Mouse (Mus musculus): Measurements from ENCODE around the gene Slc25a1. TPM values are rescaled to one million over a fixed set of nuclear protein-coding genes. Genes with fewer than 3 reads are reported as not detected.
A peak's percentile ranks its signal among the peaks of the same experiment; 100 is the strongest.
"Not testable (repeated sequence)": the region's sequence is repeated elsewhere in the genome, so short reads cannot be mapped to it uniquely, and the experiment has no call there.

Gene Slc25a1
- 87.3 and 94.0 TPM in 2 replicates for polyA plus RNA-seq (2015; fragmentation: Nextera tagmentation; extraction: Ambion mirVana)

- Histone ChIP-seq H3K4me2 (replicated peaks; ENCODE audit: low read depth, low read length) (peak within 1 kb of the TSS; percentile 99), H3K4me3 (ENCODE audit: low read depth, low read length) (peak within 1 kb of the TSS; percentile 76), H3K27ac (ENCODE audit: low read length) (peak within 1 kb of the TSS; percentile 89), H3K27me3 (replicated peaks; ENCODE audit: insufficient read depth, low read length) (no peaks in the 10 kb centered on the region), H3K36me3 (ENCODE audit: insufficient read depth, low read length) (no peaks in the 10 kb centered on the region), H3K4me1 (ENCODE audit: insufficient read depth, low read depth, low read length) (no peaks in the 10 kb centered on the region), H3K9me3 (ENCODE audit: low read length) (no peaks in the 10 kb centered on the region), H3K9ac (replicated peaks; ENCODE audit: low read depth) (peak within 1 kb of the TSS; percentile 79)
- WGBS = 1% methylated on average over 40 of the region's 47 CpGs
- ATAC-seq (peak; percentile 74), DNase-seq (ENCODE audit: low spot score) (peak; percentile 71)
- TF ChIP-seq CTCF (IDR thresholded peaks at IDR 0.05) (no peak), EP300 (IDR thresholded peaks at IDR 0.05) (no peak)
These were observed at the start of gene Slc25a1 for GRCm38 (mm10) chr16:17928087-17928580. Gene Slc25a1 (minus strand): TSS chr16:17928219.

GRCm38 (mm10) chr16:17971853-17972252 lies 43.8 kb upstream of the Slc25a1 start:
- Histone ChIP-seq H3K9ac (replicated peaks; ENCODE audit: low read depth) (no peak overlapping the region), H3K36me3 (ENCODE audit: insufficient read depth, low read length) (no peaks in the 10 kb centered on the region), H3K4me2 (replicated peaks; ENCODE audit: low read depth, low read length) (no peak overlapping the region), H3K27me3 (replicated peaks; ENCODE audit: insufficient read depth, low read length) (no peaks in the 10 kb centered on the region), H3K9me3 (ENCODE audit: low read length) (no peaks in the 10 kb centered on the region), H3K27ac (ENCODE audit: low read length) (no peak overlapping the region), H3K4me1 (ENCODE audit: insufficient read depth, low read depth, low read length) (no peaks in the 10 kb centered on the region), H3K4me3 (ENCODE audit: low read depth, low read length) (no peak overlapping the region)
- no peak for TF ChIP-seq CTCF (IDR thresholded peaks at IDR 0.05)
- TF ChIP-seq EP300 (IDR thresholded peaks at IDR 0.05) = no peak
- DNase-seq (ENCODE audit: low spot score) = no peak
- whole genome bisulfite sequencing = 65% methylated on average over 5 of the region's 5 CpGs
- ATAC-seq = no peak

GRCm38 (mm10) chr16:17962091-17962490 lies 34.1 kb upstream of the Slc25a1 start:
- no peaks in the 10 kb centered on the region for H3K9me3 ChIP-seq (ENCODE audit: low read length)
- no peak overlapping the region for H3K4me2 ChIP-seq (replicated peaks; ENCODE audit: low read depth, low read length)
- ATAC-seq = no peak
- 67% methylated on average over 7 of the region's 7 CpGs for WGBS
- no peak overlapping the region for H3K27ac ChIP-seq (ENCODE audit: low read length)
- H3K36me3 ChIP-seq (ENCODE audit: insufficient read depth, low read length) = no peaks in the 10 kb centered on the region
- no peaks in the 10 kb centered on the region for H3K4me1 ChIP-seq (ENCODE audit: insufficient read depth, low read depth, low read length)
- no peak for TF ChIP-seq EP300 (IDR thresholded peaks at IDR 0.05)
- no peak overlapping the region for H3K4me3 ChIP-seq (ENCODE audit: low read depth, low read length)
- H3K9ac ChIP-seq (replicated peaks; ENCODE audit: low read depth) = no peak overlapping the region
- no peaks in the 10 kb centered on the region for H3K27me3 ChIP-seq (replicated peaks; ENCODE audit: insufficient read depth, low read length)
- DNase-seq (ENCODE audit: low spot score) = no peak

GRCm38 (mm10) chr16:17956052-17956638 lies 28.1 kb upstream of the Slc25a1 start:
- ATAC-seq; H3K4me1 ChIP-seq (ENCODE audit: insufficient read depth, low read depth, low read length); H3K27ac ChIP-seq (ENCODE audit: low read length); H3K9me3 ChIP-seq (ENCODE audit: low read length); H3K27me3 ChIP-seq (replicated peaks; ENCODE audit: insufficient read depth, low read length); DNase-seq (ENCODE audit: low spot score); H3K9ac ChIP-seq (replicated peaks; ENCODE audit: low read depth); H3K4me3 ChIP-seq (ENCODE audit: low read depth, low read length); H3K4me2 ChIP-seq (replicated peaks; ENCODE audit: low read depth, low read length); H3K36me3 ChIP-seq (ENCODE audit: insufficient read depth, low read length): not testable (repeated sequence)
- 97% methylated on average over 16 of the region's 17 CpGs for WGBS

GRCm38 (mm10) chr16:17951618-17952017 lies 23.6 kb upstream of the Slc25a1 start:
- no peaks in the 10 kb centered on the region for H3K4me1 ChIP-seq (ENCODE audit: insufficient read depth, low read depth, low read length)
- ATAC-seq (no peak), DNase-seq (ENCODE audit: low spot score) (no peak)
- no peak overlapping the region for H3K27ac ChIP-seq (ENCODE audit: low read length)
- H3K4me3 ChIP-seq (ENCODE audit: low read depth, low read length) = no peak overlapping the region
- WGBS = 79% methylated on average over 4 of the region's 4 CpGs
- H3K27me3 ChIP-seq (replicated peaks; ENCODE audit: insufficient read depth, low read length) = no peaks in the 10 kb centered on the region
- no peaks in the 10 kb centered on the region for H3K9me3 ChIP-seq (ENCODE audit: low read length)
- H3K4me2 ChIP-seq (replicated peaks; ENCODE audit: low read depth, low read length) = no peak overlapping the region
- TF ChIP-seq EP300 (IDR thresholded peaks at IDR 0.05) (no peak), CTCF (IDR thresholded peaks at IDR 0.05) (no peak)
- H3K36me3 ChIP-seq (ENCODE audit: insufficient read depth, low read length) = no peaks in the 10 kb centered on the region
- no peak overlapping the region for H3K9ac ChIP-seq (replicated peaks; ENCODE audit: low read depth)

- Histone ChIP-seq H3K9ac (replicated peaks; ENCODE audit: low read depth) (no peak overlapping the region), H3K27me3 (replicated peaks; ENCODE audit: insufficient read depth, low read length) (no peaks in the 10 kb centered on the region), H3K4me3 (ENCODE audit: low read depth, low read length) (no peak overlapping the region), H3K36me3 (ENCODE audit: insufficient read depth, low read length) (no peaks in the 10 kb centered on the region), H3K9me3 (ENCODE audit: low read length) (no peaks in the 10 kb centered on the region), H3K27ac (ENCODE audit: low read length) (no peak overlapping the region), H3K4me1 (ENCODE audit: insufficient read depth, low read depth, low read length) (no peaks in the 10 kb centered on the region), H3K4me2 (replicated peaks; ENCODE audit: low read depth, low read length) (no peak overlapping the region)
- DNase-seq (ENCODE audit: low spot score) (no peak), ATAC-seq (no peak)
- WGBS = 53% methylated on average over 4 of the region's 4 CpGs
- no peak for TF ChIP-seq CTCF (IDR thresholded peaks at IDR 0.05)
- TF ChIP-seq EP300 (IDR thresholded peaks at IDR 0.05) = no peak
These were observed 22.0 kb upstream of the Slc25a1 start for GRCm38 (mm10) chr16:17950068-17950467.
